Mouse (Mus musculus) liver, embryonic 14.5 days (tissue): ENCODE measurements around the gene Xndc1. TPM values are rescaled to one million over a fixed set of nuclear protein-coding genes. Genes with fewer than 3 reads are reported as not detected.

Source experiments
- ATAC-seq: fragments of 200-750 bp; cut with Nextera tagmentation; 2 replicates; pipeline ENCODE4 v1.8.0; 2017; ENCODE audit warnings: moderate number of reproducible peaks, mild to moderate bottlenecking, moderate library complexity; ENCODE audit not compliant: insufficient read depth
- DNase-seq, 3 experiments: peaks; one replicate each; pipeline ENCODE4 v3.0.0-alpha.2; 2012 to 2013; ENCODE audit warnings: low read depth in 3 of 3, low spot score in 3 of 3
- H3K27ac ChIP-seq: fragments of 300-500 bp; sonication (generic); 2 replicates; pipeline ENCODE4 v1.5.1; 2014; ENCODE audit warnings: moderate library complexity, mild to moderate bottlenecking, control low read depth, inconsistent platforms
- H3K27me3 ChIP-seq: fragments of 300-500 bp; sonication (generic); 2 replicates; pipeline ENCODE4 v1.6.1; 2014; ENCODE audit warnings: mild to moderate bottlenecking, low read length, moderate library complexity; ENCODE audit not compliant: control insufficient read depth, insufficient read depth
- H3K36me3 ChIP-seq: fragments of 300-500 bp; sonication (generic); replicated peaks from 2 replicates; pipeline ENCODE4 v1.6.1; 2014; ENCODE audit warnings: low read depth; ENCODE audit not compliant: control insufficient read depth, insufficient read depth
- H3K4me1 ChIP-seq, 2 experiments: fragments of 200-500 bp in 1 of 2; fragments of 300-500 bp in 1 of 2; sonication (generic) in 1 of 2; replicated peaks; 2 replicates each; pipeline ENCODE4 v1.6.1; 2012 to 2014; ENCODE audit warnings: antibody characterized with exemption in 1 of 2, inconsistent platforms in 1 of 2, low read length in 1 of 2; ENCODE audit not compliant: control insufficient read depth in 2 of 2, insufficient read depth in 2 of 2
- H3K4me2 ChIP-seq: fragments of 300-500 bp; sonication (generic); 2 replicates; pipeline ENCODE4 v1.6.1; 2014; ENCODE audit warnings: low read depth, mild to moderate bottlenecking, control low read depth, moderate library complexity
- H3K4me3 ChIP-seq, 2 experiments: fragments of 200-500 bp in 1 of 2; fragments of 300-500 bp in 1 of 2; sonication (generic) in 1 of 2; 2 replicates each; pipeline ENCODE4 v1.5.1; 2012 to 2014; ENCODE audit warnings: low read depth in 2 of 2, low read length in 2 of 2, mild to moderate bottlenecking in 2 of 2, control low read depth in 1 of 2, inconsistent platforms in 1 of 2, moderate library complexity in 1 of 2; ENCODE audit not compliant: insufficient read depth in 1 of 2
- H3K9ac ChIP-seq: fragments of 300-500 bp; sonication (generic); replicated peaks from 2 replicates; pipeline ENCODE4 v1.6.1; 2014; ENCODE audit warnings: mild to moderate bottlenecking, control low read depth, moderate library complexity
- H3K9me3 ChIP-seq: fragments of 300-500 bp; sonication (generic); 2 replicates; pipeline ENCODE4 v1.6.1; 2016; ENCODE audit warnings: low read length, mixed read lengths; ENCODE audit not compliant: control insufficient read depth
- CTCF ChIP-seq: IDR thresholded peaks from 2 replicates; pipeline ENCODE4 v1.5.1; 2016; ENCODE audit warnings: antibody characterized with exemption, low read depth, control low read depth
- EP300 ChIP-seq: IDR thresholded peaks from 2 replicates; pipeline ENCODE4 v1.6.1; 2016; ENCODE audit warnings: antibody characterized with exemption, low read depth
- WGBS: fragments of 180-500 bp; shearing (Covaris S2); extraction: QIAGEN DNeasy Blood & Tissue Kit; methylation state at CpG from one replicate; pipeline ENCODE4 v1.1.7; 2014; ENCODE audit not compliant: insufficient replicate concordance; 5-methylcytosine and 5-hydroxymethylcytosine counted together
- polyA plus RNA-seq, 2 experiments: library from polyadenylated mRNA; depleted of rRNA in 1 of 2; stranded (reverse) in 1 of 2; unstranded in 1 of 2; fragments of >200 nt; fragmentation: Nextera tagmentation in 1 of 2; extraction: Ambion mirVana in 1 of 2; gene quantifications; 2 replicates each; pipeline versions ENCODE4 v1.2.1 to v1.2.3; 2012 to 2014

The Xndc1 gene
- polyA plus RNA-seq, 2 experiments: 5.4 to 16.0 TPM

DNA sequence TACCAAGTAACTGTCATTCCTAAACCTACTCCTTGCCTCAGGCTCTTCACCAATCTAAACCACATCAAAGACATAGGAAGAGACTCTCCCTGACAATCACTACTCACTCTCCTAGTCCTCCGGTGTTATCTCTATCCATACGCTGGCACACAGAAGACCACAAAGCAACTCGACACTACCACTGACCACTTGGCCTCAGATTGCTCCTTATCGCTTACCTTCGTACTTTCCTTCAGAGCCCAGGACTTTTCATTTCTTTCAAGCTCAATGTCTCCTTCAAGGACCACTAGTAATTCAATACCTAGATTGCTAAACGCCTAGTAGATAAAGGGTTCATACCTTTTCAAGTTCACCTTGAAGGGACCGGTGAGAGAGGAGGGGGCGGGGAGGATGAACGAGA is 1.4 kb upstream of the Xndc1 start:
- Histone ChIP-seq H3K4me2 (peak overlapping the region; percentile 93), H3K4me1 (peaks cover 20 to 25% of the 10 kb centered on the region in 2 experiments), H3K9me3 (no peaks in the 10 kb centered on the region), H3K27ac (no peak overlapping the region), H3K4me3 (peak overlapping the region; percentile 77 to 99), H3K27me3 (no peaks in the 10 kb centered on the region), H3K36me3 (no peaks in the 10 kb centered on the region; the same call in 1 of the 2 replicates), H3K9ac (peak overlapping the region; percentile 79)
- TF ChIP-seq CTCF: no peak
- ATAC-seq (no peak), DNase-seq (no peak)
- 22% methylated on average over 9 of the region's 9 CpGs for WGBS

DNA sequence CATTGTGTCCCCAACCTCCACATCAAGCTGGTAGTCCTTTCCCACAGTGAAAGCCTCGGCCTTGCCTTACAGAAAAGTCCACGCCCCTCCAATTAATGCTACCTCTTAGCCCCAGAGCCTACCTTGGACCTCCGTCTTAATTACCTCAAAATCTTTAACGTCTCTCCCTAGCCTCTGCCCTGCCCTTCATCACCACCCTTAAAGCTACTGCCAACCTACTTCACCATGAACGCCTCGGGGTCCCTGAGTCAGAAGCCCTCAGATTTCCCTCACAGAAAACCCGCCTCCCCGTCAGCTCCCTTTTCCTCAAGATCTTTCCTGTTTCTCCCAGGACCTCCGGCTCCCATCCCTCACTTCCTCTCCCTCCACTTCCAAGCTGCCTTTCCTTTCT is 661 bp upstream of the Xndc1 start:
- H3K4me3 ChIP-seq: peak overlapping the region; percentile 77 to 99
- peak overlapping the region; percentile 79 for H3K9ac ChIP-seq
- H3K4me2 ChIP-seq: peak overlapping the region; percentile 93
- ATAC-seq: no peak
- H3K36me3 ChIP-seq: no peaks in the 10 kb centered on the region; the same call in none of the 2 replicates
- H3K27me3 ChIP-seq: no peaks in the 10 kb centered on the region
- no peak for DNase-seq
- H3K9me3 ChIP-seq: no peaks in the 10 kb centered on the region
- H3K27ac ChIP-seq: no peak overlapping the region
- under 1% methylated on average over 9 of the region's 9 CpGs for WGBS
- TF ChIP-seq EP300 (no peak), CTCF (no peak)
- H3K4me1 ChIP-seq: peaks cover 20 to 24% of the 10 kb centered on the region in 2 experiments

DNA sequence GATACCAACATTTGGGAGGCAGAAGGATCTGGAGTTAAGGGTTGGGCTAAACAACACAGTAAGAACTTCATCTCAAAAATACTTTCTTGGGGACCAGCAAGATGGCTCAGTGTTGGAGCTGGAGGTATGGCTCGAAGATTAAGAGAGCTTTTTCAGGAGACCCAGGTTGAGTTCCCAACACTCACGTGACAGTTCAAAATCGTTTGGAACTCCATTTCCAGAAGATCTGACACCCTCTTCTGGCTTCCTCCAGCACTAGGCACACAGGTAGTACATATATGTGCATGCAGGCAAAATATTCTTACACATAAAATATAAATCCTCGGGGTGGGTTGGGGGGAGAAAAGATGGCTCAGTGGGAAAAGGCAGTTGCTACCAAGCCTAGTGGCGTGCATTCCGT is 1.1 kb downstream of the Xndc1 start:
- no peaks in the 10 kb centered on the region for H3K27me3 ChIP-seq
- H3K4me3 ChIP-seq: peak overlapping the region; percentile 77 to 99
- H3K36me3 ChIP-seq: peaks cover 2% of the 10 kb centered on the region
- H3K4me1 ChIP-seq: peaks cover 18 to 20% of the 10 kb centered on the region in 2 experiments
- ATAC-seq: no peak
- peak overlapping the region; percentile 43 for H3K27ac ChIP-seq
- WGBS: 62% methylated on average over 6 of the region's 6 CpGs
- TF ChIP-seq EP300 (no peak), CTCF (no peak)
- peak overlapping the region; percentile 79 for H3K9ac ChIP-seq
- no peaks in the 10 kb centered on the region for H3K9me3 ChIP-seq
- DNase-seq: no peak
- H3K4me2 ChIP-seq: peak overlapping the region; percentile 93

DNA sequence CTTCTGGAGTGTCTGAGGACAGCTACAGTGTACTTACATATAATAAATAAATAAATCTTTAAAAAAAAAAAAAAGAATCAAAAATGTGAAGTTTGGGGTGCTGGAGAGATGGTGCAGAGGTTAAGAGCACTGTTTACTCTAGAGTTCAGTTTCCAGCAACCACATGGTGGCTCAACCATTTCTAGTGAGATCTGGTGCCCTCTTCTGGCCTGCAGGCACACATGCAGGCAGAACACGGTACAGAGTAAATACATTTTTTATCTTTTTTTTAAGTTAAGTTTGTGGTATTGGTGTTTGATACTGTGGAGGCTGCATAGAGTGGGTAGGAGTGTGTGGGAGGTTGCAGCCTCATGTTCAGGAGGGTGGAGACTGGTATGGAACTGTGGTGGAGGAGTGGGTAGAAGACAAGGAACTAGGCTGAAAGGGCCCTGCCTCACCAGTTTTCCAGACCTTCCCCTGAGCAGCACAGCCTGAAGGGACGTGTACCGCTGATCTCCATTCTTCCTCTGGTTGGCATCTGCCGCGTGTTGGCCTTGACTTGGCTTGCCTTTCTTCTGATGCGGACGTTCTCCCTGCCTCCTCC is 11.5 kb downstream of the Xndc1 start:
- H3K27me3 ChIP-seq: no peaks in the 10 kb centered on the region
- no peak overlapping the region for H3K4me3 ChIP-seq
- TF ChIP-seq EP300: no peak
- TF ChIP-seq CTCF: peak; percentile 79
- peak; percentile 31; the same call in 1 of the 2 replicates for ATAC-seq
- no peaks in the 10 kb centered on the region for H3K4me1 ChIP-seq
- WGBS: 68% methylated on average over 7 of the region's 7 CpGs
- no peak overlapping the region for H3K27ac ChIP-seq
- H3K9me3 ChIP-seq: no peaks in the 10 kb centered on the region
- H3K9ac ChIP-seq: no peak overlapping the region
- peaks cover 57% of the 10 kb centered on the region for H3K36me3 ChIP-seq
- H3K4me2 ChIP-seq: no peak overlapping the region
- peak in 1 of 3 experiments; percentile 30 for DNase-seq

DNA sequence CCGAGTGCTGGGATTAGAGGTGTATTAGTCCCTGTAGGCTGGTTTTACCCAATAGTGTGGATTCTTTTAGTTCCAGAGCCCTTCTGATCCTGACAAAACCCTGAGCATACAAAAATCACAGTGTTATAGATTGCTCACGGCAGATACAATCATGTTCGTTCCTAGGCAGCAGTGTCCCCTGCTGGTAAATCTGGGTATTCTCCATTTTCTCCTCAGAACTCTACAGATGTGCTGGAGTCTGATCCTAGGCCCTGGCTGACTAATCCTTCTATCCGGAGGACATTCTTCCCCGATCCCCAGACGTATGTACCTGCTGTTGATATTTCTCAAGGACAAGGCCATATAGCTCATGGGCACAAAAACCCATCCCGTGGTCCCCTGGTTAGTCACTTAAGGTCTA is 13.2 kb downstream of the Xndc1 start:
- no peak overlapping the region for H3K4me3 ChIP-seq
- DNase-seq (peak in 1 of 3 experiments; percentile 29), ATAC-seq (no peak)
- TF ChIP-seq EP300 (no peak), CTCF (peak; percentile 71)
- no peak overlapping the region for H3K9ac ChIP-seq
- H3K4me1 ChIP-seq: no peaks in the 10 kb centered on the region
- no peak overlapping the region for H3K27ac ChIP-seq
- no peaks in the 10 kb centered on the region for H3K9me3 ChIP-seq
- no peak overlapping the region for H3K4me2 ChIP-seq
- WGBS: 70% methylated on average over 7 of the region's 7 CpGs
- H3K36me3 ChIP-seq: peaks cover 52% of the 10 kb centered on the region
- no peaks in the 10 kb centered on the region for H3K27me3 ChIP-seq
